24 mouse cellular contexts compared by ENCODE assay signal in genomic region chr13:112125769-112126469, GRCm38 (mm10).
A peak's percentile ranks its signal among the peaks of the same experiment; 100 is the strongest.
DNase-seq lines count a peak whose midpoint lies in the region; ATAC-seq and TF ChIP-seq lines count a peak whose summit lies in the region.
"Had no signal": no experiment of that assay in that cellular context is flagged by ENCODE, and none has a peak within 500 bp of the region (broad histone marks: within the 10 kb centered on the region; RNA-seq: fewer than 3 reads in every experiment).

No protein-coding gene starts in this region.

- H3K36me3 ChIP-seq in kidney, postnatal 0 days (ENCODE audit: insufficient read depth, low read length) = no peaks in the 10 kb centered on the region
- H3K36me3 ChIP-seq in kidney, embryonic 15.5 days = no peaks in the 10 kb centered on the region
- no peaks in the 10 kb centered on the region for H3K36me3 ChIP-seq in embryonic facial prominence, embryonic 13.5 days
- no peaks in the 10 kb centered on the region for H3K36me3 ChIP-seq in limb, embryonic 12.5 days
- H3K36me3 ChIP-seq: hindbrain, embryonic 15.5 days; liver, embryonic 12.5 days; lung, embryonic 15.5 days; midbrain, embryonic 10.5 days; neural tube, embryonic 15.5 days had no signal

- 71% methylated on average over 14 of the region's 14 CpGs for WGBS in kidney, postnatal 0 days
- WGBS in kidney, embryonic 15.5 days = 75% methylated on average over 14 of the region's 14 CpGs
- WGBS in embryonic facial prominence, embryonic 13.5 days = 54% methylated on average over 14 of the region's 14 CpGs
- WGBS in limb, embryonic 12.5 days = 57% methylated on average over 14 of the region's 14 CpGs

- H3K4me1 ChIP-seq in kidney, postnatal 0 days (replicated peaks; ENCODE audit: insufficient read depth, low read length) = peaks cover 4% of the 10 kb centered on the region; the same call in 1 of the 2 replicates
- peaks cover 39% of the 10 kb centered on the region for H3K4me1 ChIP-seq in kidney, embryonic 15.5 days
- peaks cover 25% of the 10 kb centered on the region for H3K4me1 ChIP-seq in embryonic facial prominence, embryonic 13.5 days
- peaks cover 29% of the 10 kb centered on the region for H3K4me1 ChIP-seq in limb, embryonic 12.5 days (replicated peaks)
- H3K4me1 ChIP-seq: hindbrain, embryonic 15.5 days; liver, embryonic 12.5 days had no signal

- no peak overlapping the region for H3K4me3 ChIP-seq in kidney, postnatal 0 days (replicated peaks; ENCODE audit: low read depth, low read length)
- H3K4me3 ChIP-seq in kidney, embryonic 15.5 days (replicated peaks) = no peak overlapping the region
- H3K4me3 ChIP-seq in embryonic facial prominence, embryonic 13.5 days = no peak overlapping the region
- H3K4me3 ChIP-seq in limb, embryonic 12.5 days (replicated peaks) = no peak overlapping the region
- H3K4me3 ChIP-seq: hindbrain, embryonic 15.5 days; liver, embryonic 12.5 days; lung, embryonic 15.5 days; midbrain, embryonic 10.5 days; neural tube, embryonic 15.5 days had no signal

- H3K9ac ChIP-seq in kidney, postnatal 0 days (ENCODE audit: low read depth, low read length) = no peak overlapping the region
- no peak overlapping the region for H3K9ac ChIP-seq in kidney, embryonic 15.5 days
- no peak overlapping the region for H3K9ac ChIP-seq in embryonic facial prominence, embryonic 13.5 days
- no peak overlapping the region for H3K9ac ChIP-seq in limb, embryonic 12.5 days (replicated peaks)
- H3K9ac ChIP-seq: hindbrain, embryonic 15.5 days; liver, embryonic 12.5 days; lung, embryonic 15.5 days; neural tube, embryonic 15.5 days had no signal

- no peak for DNase-seq in kidney, postnatal 0 days (ENCODE audit: low spot score)
- peak; percentile 17 for DNase-seq in Muller cell, postnatal 12 days (ENCODE audit: inconsistent ontology term)
- DNase-seq in right cerebral cortex, adult 2 months (ENCODE audit: low spot score in 2 of 2) = no peak
- no peak for DNase-seq in cerebellum, adult 8-10 months
- DNase-seq in thymus, postnatal 14 days = no peak
- DNase-seq: adrenal gland, postnatal 14 days; cerebellum, adult 9-10 months; gastrocnemius, postnatal 10 days; heart, adult 11 months; kidney, adult 2 months; kidney, postnatal 14 days; layer of hippocampus, postnatal 36 days; right cerebral cortex, adult 18-20 months; thymus, adult 2 months had no signal

- ATAC-seq in kidney, postnatal 0 days (replicated peaks; ENCODE audit: low FRiP score, low read depth) = no peak
- ATAC-seq in kidney, embryonic 15.5 days (replicated peaks; ENCODE audit: low FRiP score) = no peak
- ATAC-seq in embryonic facial prominence, embryonic 13.5 days (ENCODE audit: insufficient number of reproducible peaks, insufficient read depth, low FRiP score, low TSS enrichment, low read depth) = peak; percentile 60; the same call in 1 of the 2 replicates
- ATAC-seq in limb, embryonic 12.5 days (ENCODE audit: insufficient number of reproducible peaks, insufficient read depth, low FRiP score, low TSS enrichment, low read depth) = peak; percentile 86
- ATAC-seq: forebrain, embryonic 14.5 days; liver, embryonic 12.5 days had no signal

- no peak overlapping the region for H3K4me2 ChIP-seq in kidney, postnatal 0 days (ENCODE audit: low read length)
- no peak overlapping the region for H3K4me2 ChIP-seq in kidney, embryonic 15.5 days
- no peak overlapping the region for H3K4me2 ChIP-seq in embryonic facial prominence, embryonic 13.5 days
- no peak overlapping the region for H3K4me2 ChIP-seq in limb, embryonic 12.5 days
- H3K4me2 ChIP-seq: heart, embryonic 11.5 days; hindbrain, embryonic 15.5 days; liver, embryonic 12.5 days; lung, embryonic 15.5 days; neural tube, embryonic 15.5 days had no signal

- no peaks in the 10 kb centered on the region for H3K27me3 ChIP-seq in kidney, postnatal 0 days (ENCODE audit: insufficient read depth, low read length)
- H3K27me3 ChIP-seq in kidney, embryonic 15.5 days = no peaks in the 10 kb centered on the region
- no peaks in the 10 kb centered on the region for H3K27me3 ChIP-seq in embryonic facial prominence, embryonic 13.5 days
- H3K27me3 ChIP-seq in limb, embryonic 12.5 days = peaks cover 7% of the 10 kb centered on the region; the same call in 1 of the 2 replicates
- H3K27me3 ChIP-seq: hindbrain, embryonic 15.5 days; lung, embryonic 15.5 days; neural tube, embryonic 15.5 days had no signal

- TF ChIP-seq CTCF in kidney, postnatal 0 days (IDR thresholded peaks at IDR 0.05; ENCODE audit: low read depth) = no peak

- no peaks in the 10 kb centered on the region for H3K9me3 ChIP-seq in kidney, postnatal 0 days (replicated peaks; ENCODE audit: low read length)
- no peaks in the 10 kb centered on the region for H3K9me3 ChIP-seq in kidney, embryonic 15.5 days (replicated peaks)
- no peaks in the 10 kb centered on the region for H3K9me3 ChIP-seq in embryonic facial prominence, embryonic 13.5 days
- no peaks in the 10 kb centered on the region for H3K9me3 ChIP-seq in limb, embryonic 12.5 days
- H3K9me3 ChIP-seq: hindbrain, embryonic 15.5 days; liver, embryonic 12.5 days; lung, embryonic 15.5 days; midbrain, embryonic 10.5 days; neural tube, embryonic 15.5 days had no signal

- 0 out of 2 replicates have a peak overlapping the region, but pooled peaks have one; percentile 25 for H3K27ac ChIP-seq in kidney, postnatal 0 days
- H3K27ac ChIP-seq in kidney, embryonic 15.5 days = no peak overlapping the region
- peak overlapping the region; percentile 19; the same call in 1 of the 2 replicates for H3K27ac ChIP-seq in embryonic facial prominence, embryonic 13.5 days
- H3K27ac ChIP-seq in limb, embryonic 12.5 days = peak overlapping the region; percentile 60
- H3K27ac ChIP-seq: hindbrain, embryonic 15.5 days; liver, embryonic 12.5 days; lung, embryonic 15.5 days; midbrain, embryonic 10.5 days; neural tube, embryonic 15.5 days had no signal

Comparison
In these comparisons a context has a peak if more than half of its experiments do, and no peak if none do; other contexts are left out.
1. ATAC-seq: peak in embryonic facial prominence, embryonic 13.5 days (single experiment) and limb, embryonic 12.5 days (single experiment); none in kidney, postnatal 0 days (single experiment) and kidney, embryonic 15.5 days (single experiment).